Mouse (Mus musculus) spleen, adult 2 months (tissue): ENCODE data around the gene Otof.

Source experiments
- CTCF ChIP-seq: fragments of 200-500 bp; IDR thresholded peaks from 2 replicates; pipeline ENCODE4 v1.5.1; 2011; ENCODE audit warnings: mild to moderate bottlenecking, inconsistent platforms; ENCODE audit not compliant: insufficient read depth, insufficient read length, insufficient replicate concordance; ENCODE audit errors: extremely low read depth
- POLR2A ChIP-seq: fragments of 200-500 bp; IDR thresholded peaks from 2 replicates; pipeline ENCODE4 v1.6.1; 2011; ENCODE audit warnings: low read depth, low read length, inconsistent platforms

DNA sequence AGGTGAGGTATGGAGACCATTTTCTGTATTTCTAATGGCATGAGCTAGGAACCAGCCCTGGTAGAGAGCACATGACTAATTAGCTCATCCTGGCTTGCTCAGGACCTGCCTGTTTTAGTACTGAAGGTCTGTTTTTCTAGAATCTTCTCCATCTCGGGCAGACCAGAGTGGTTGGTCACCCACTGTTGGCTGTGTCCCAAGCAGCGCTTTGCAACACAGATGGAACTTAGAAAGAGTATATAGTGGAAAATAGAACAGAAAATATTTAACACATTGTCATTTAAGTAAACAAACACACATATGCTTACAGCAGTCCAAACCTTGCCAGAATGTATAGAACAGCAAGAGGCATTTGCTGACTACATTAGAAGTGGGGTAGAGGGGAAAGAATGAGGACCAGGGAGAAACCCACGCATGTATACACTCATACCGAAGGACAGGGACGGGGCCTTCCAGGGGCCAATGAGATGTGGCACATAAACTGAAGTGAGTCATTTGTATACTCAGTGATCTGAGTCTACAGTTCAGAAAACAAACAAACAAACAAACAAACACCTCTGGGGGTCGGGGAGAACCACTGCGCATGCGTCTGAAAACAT, 21.3 kb downstream of the Otof start:
- no peak for TF ChIP-seq POLR2A
- no peak for TF ChIP-seq CTCF
